Mouse (Mus musculus): ENCODE results near the gene Gm42791.

The Gm42791 gene

DNA sequence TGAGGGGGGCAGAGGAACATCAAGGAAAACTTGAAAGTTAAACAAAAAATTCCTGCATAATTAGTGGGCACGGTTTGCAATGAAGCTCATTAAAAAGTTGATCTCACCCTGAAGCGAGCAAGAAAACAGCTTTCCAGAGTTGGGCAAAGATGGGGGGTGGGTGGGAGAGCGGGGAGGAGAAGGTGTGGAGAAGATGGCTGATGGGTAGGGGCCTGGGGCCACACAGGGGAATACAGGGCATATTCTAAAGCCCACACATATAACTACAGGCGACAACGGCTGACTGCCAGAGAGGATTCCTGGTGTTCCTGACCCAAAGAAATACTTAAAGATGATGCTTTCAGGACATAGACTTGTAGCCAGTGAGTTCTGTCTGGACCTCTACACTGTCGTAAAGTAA is 131.5 kb downstream of the Gm42791 start:
- DNase-seq = no peak

DNA sequence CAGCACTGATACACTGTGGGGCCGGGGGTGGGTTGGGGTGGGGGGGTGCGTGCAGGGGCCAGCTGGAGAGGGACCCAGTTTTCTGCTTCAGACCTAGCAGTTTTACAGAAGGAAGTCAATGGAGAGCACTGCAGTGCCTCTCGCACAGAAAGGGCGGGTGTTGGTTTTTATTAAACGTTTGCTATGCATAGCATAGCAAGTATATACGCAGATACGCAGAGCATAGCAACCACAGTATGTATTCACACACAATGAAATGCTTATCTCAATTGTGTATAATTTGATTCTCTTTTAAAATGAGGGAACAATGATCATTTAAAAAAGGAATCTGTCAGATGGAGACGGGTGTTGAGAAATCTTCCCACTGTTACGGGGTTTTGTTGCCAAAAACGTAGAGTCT is 132.1 kb downstream of the Gm42791 start:
- DNase-seq = no peak

DNA sequence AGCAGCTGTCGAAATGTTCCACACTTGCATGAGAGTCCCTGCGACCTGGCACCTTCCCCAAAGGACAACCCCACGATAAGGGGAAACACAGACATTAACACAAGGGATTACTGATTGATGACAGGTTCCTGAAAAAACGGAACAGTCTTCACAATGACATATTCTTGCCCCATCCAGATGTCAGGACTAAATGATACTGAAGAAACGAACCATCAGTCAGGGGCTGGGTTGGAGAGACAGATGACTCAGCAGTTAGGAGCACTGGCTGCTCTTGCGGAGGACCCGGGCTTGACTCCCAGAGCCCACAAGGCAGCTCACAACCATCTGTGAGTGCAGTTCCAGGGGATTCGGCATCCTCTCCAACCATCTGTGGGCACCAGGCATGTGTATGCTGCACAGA is 132.8 kb downstream of the Gm42791 start:
- no peak for DNase-seq

DNA sequence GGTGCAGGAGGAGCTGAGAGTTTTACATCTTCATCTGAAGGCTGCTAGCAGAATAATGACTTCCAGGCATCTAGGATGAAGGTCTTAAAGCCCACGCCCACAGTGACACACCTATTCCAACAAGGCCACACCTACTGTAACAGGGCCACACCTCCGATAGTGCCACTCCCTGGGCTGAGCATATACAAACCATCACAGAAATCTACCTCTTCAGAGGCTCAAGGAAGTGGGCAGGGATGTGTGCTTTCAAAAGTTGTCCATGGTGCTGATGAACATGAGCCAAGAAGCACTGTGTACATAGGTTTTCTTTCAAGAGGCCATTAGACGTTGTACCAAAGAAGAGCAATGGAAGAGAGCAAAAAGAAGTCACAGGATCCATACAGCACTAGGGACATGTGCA is 137.4 kb downstream of the Gm42791 start:
- no peak for DNase-seq

DNA sequence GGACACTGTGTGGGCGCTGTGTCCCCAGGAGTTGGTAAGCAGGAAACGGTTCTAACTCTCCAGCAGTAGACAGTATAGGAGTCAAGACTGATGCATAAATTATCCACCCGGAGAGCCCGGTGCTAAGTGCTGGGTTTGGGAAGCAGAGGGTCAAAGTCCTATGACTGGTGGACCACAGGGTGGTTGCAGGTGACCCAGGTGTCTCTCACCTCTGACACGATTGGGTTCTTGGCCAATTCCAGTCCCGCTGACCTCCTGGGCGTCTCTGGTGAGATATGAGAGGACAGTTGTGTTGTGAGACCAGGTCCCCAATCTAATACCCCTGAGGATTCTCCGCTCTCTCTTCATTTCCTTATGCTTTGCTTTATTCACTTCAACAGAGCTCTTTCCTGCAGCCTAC is 139.9 kb downstream of the Gm42791 start:
- DNase-seq = no peak

DNA sequence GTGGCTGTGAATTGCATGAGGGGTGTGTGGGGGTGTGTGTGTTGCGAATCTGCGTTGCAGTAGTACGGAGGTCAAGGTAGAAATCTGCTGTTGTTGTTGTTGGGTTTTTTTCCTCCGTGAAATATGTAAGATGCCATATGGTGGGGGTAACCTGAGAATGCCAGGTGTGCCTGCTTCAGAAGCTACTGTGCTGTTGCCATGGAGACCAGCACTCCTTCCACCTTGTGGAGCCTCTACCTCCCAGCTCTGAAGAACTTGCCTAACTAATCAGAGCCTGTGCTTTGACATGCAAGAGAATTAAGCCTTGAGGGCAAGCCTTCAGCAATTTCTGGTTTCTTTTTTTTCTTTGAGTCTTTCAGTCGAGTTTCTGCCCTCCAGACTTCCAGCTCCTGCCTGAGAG is 140.8 kb downstream of the Gm42791 start:
- DNase-seq = no peak

DNA sequence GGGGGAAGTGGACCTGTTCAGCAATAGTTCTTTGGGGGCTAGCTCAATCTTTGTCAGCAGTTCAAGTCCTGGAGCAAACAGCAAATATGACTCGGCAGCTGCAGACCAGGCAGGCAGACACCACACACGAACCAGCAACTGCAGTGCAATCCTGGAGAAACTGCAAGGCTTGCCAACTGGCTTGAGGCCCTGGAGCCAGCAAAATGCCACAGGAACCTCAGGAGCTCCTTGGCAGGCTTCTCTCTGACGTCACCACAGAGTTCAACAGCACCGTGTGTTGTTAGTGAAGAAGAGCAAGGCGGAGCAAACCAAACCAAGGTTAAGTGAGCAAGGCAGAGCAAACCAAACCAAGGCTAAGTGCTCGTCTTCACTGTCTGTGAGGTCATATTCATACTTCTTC is 145.4 kb downstream of the Gm42791 start:
- no peak for DNase-seq

DNA sequence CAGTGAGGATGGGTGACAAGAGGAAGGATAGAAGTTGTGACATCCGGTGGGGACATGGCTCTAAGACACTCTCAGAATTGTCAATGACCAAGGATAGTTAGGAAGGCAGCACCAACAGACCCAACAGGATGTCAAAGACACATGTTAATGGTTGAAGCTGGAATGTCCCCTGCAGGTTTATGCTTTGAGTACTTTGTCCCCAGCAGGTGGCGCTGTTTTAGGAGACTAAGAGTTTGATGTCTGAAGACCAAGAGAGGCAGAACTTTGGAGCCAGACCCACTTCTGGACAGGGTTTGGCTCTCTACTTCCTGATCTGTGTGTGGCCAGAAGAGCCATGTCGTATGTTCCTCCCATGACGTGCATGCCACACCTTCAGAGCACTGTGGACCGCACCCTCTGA is 147.9 kb downstream of the Gm42791 start:
- DNase-seq = no peak

Data from right cerebral cortex, postnatal 4 days (tissue).